Mouse (Mus musculus) R1 (cell line): ENCODE results near the gene Milr1.
"Not testable (repeated sequence)": the region's sequence is repeated elsewhere in the genome, so short reads cannot be mapped to it uniquely, and the experiment has no call there.

Experiments used
- DNase-seq: peaks from one replicate; pipeline ENCODE4 v3.0.0-alpha.2; 2018; ENCODE audit warnings: low read depth, low spot score

The Milr1 gene

GRCm38 (mm10) chr11:106773061-106773460 lies 22.0 kb downstream of the Milr1 start:
- no peak for DNase-seq

GRCm38 (mm10) chr11:106776960-106777359 lies 25.9 kb downstream of the Milr1 start:
- no peak for DNase-seq

GRCm38 (mm10) chr11:106777395-106777794 lies 26.4 kb downstream of the Milr1 start:
- no peak for DNase-seq

GRCm38 (mm10) chr11:106778132-106778531 lies 27.1 kb downstream of the Milr1 start:
- DNase-seq = no peak

GRCm38 (mm10) chr11:106778589-106779387 lies 27.8 kb downstream of the Milr1 start:
- no peak for DNase-seq

GRCm38 (mm10) chr11:106779388-106780088 lies 28.5 kb downstream of the Milr1 start, which contains the start of gene Polg2:
TSS of gene Polg2 (minus strand) at chr11:106779537.
- DNase-seq = peak; percentile 95

- DNase-seq = no peak
Measured at GRCm38 (mm10) chr11:106780089-106780425, 29.0 kb downstream of the Milr1 start.

GRCm38 (mm10) chr11:106780590-106781220 lies 29.7 kb downstream of the Milr1 start:
- no peak for DNase-seq

- not testable (repeated sequence) for DNase-seq
Measured at GRCm38 (mm10) chr11:106782271-106782670, 31.2 kb downstream of the Milr1 start.

GRCm38 (mm10) chr11:106782841-106783764 lies 32.1 kb downstream of the Milr1 start:
- DNase-seq = no peak

- no peak for DNase-seq
Measured at GRCm38 (mm10) chr11:106784476-106784875, 33.5 kb downstream of the Milr1 start.

- DNase-seq = no peak
Measured at GRCm38 (mm10) chr11:106785043-106785442, 34.0 kb downstream of the Milr1 start.

- peak; percentile 86 for DNase-seq
Measured at GRCm38 (mm10) chr11:106787131-106788025, 36.4 kb downstream of the Milr1 start.

- peak; percentile 95 for DNase-seq
Measured at GRCm38 (mm10) chr11:106788026-106788774, 37.2 kb downstream of the Milr1 start.

- DNase-seq = peak; percentile 99
Measured at GRCm38 (mm10) chr11:106788775-106789459, 37.9 kb downstream of the Milr1 start, which contains the start of the genes Ddx5 and Cep95. TSS of gene Ddx5 (minus strand) at chr11:106789185. TSS of gene Cep95 (plus strand) at chr11:106789252.

GRCm38 (mm10) chr11:106789649-106790048 lies 38.6 kb downstream of the Milr1 start:
- DNase-seq = no peak

GRCm38 (mm10) chr11:106793846-106794245 lies 42.8 kb downstream of the Milr1 start:
- peak; percentile 49 for DNase-seq

- DNase-seq = no peak
Measured at GRCm38 (mm10) chr11:106795679-106796078, 44.7 kb downstream of the Milr1 start.
